Mouse (Mus musculus): ENCODE measurements around the gene Sox6. TPM values are rescaled to one million over a fixed set of nuclear protein-coding genes. Genes with fewer than 3 reads are reported as not detected.

The Sox6 gene
- total and polyA plus RNA-seq, 3 experiments = 0.09 to 1.3 (median 0.90) TPM

DNA sequence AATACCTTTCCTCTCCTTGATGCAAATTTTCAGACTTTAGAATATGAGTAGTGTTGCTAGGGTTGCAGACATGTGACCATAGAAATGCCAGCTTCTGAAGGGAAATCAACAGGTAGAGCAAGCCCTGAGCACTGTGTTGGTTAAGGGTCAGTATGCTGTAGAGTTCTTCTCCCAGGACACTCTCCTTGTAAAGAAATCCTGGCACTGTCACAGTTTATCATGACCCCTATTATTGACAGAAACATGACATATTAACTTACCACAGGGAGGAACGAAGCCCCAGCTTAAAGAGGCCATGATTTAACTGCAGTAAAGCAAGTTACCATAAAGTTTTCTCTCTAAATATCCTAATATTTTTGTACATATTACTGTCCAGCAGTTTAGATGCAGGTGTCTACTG lies 462.2 kb downstream of the Sox6 start:
- Histone ChIP-seq H3K4me1 (ENCODE audit: control insufficient read depth in 1 of 2, insufficient read depth in 2 of 2) (no peaks in the 10 kb centered on the region), H3K4me2 (ENCODE audit: insufficient read depth, low read depth, poor library complexity, severe bottlenecking) (no peak overlapping the region), H3K27ac (ENCODE audit: insufficient read depth, low read depth) (no peak overlapping the region), H3K36me3 (replicated peaks in 1 of 2; ENCODE audit: control insufficient read depth in 1 of 2, insufficient read depth in 1 of 2, low read length in 1 of 2) (no peaks in the 10 kb centered on the region), H3K9ac (ENCODE audit: insufficient read depth, low read depth) (no peak overlapping the region), H3K4me3 (replicated peaks in 1 of 3; ENCODE audit: low read depth in 2 of 3, low read length in 2 of 3, poor library complexity in 1 of 3) (no peak overlapping the region), H3K9me3 (replicated peaks; ENCODE audit: low read length) (no peaks in the 10 kb centered on the region), H3K79me2 (replicated peaks; ENCODE audit: control insufficient read depth, extremely low read depth, insufficient read depth, poor library complexity, severe bottlenecking) (no peaks in the 10 kb centered on the region), H3K27me3 (replicated peaks) (no peaks in the 10 kb centered on the region)
- DNase-seq (ENCODE audit: extremely low read depth) = no peak
- dilution Hi-C loops (cut with MboI; ENCODE audit: extremely low pct_ligation_motif_present, extremely low pct_unique_long_range_greater_than_20kb, low sequenced_read_pairs) (no loop called here), in situ Hi-C loops (cut with MboI; ENCODE audit: low pct_ligation_motif_present, low pct_unique_long_range_greater_than_20kb, low sequenced_read_pairs) (no loop called here)
- TF ChIP-seq IRF4 (IDR thresholded peaks at IDR 0.05; ENCODE audit: low read depth, low read length) = no peak
- no peak for TF ChIP-seq SMC3 (IDR thresholded peaks at IDR 0.05; ENCODE audit: low read depth, low read length)
- TF ChIP-seq CTCF (conservative IDR thresholded peaks at IDR 0.05 in 1 of 2, IDR thresholded peaks at IDR 0.05 in 1 of 2; ENCODE audit: low read depth in 2 of 2, low read length in 2 of 2) = no peak
- no peak for TF ChIP-seq ELF1 (IDR thresholded peaks at IDR 0.05; ENCODE audit: low read depth, low read length)
- TF ChIP-seq NRF1 (IDR thresholded peaks at IDR 0.05; ENCODE audit: low read depth, low read length) = no peak
- no peak for TF ChIP-seq NELFE (IDR thresholded peaks at IDR 0.05; ENCODE audit: low read depth, low read length)
- TF ChIP-seq MEF2A (IDR thresholded peaks at IDR 0.05; ENCODE audit: borderline replicate concordance, low read depth, low read length) = no peak
- no peak for TF ChIP-seq CHD2 (IDR thresholded peaks at IDR 0.05; ENCODE audit: low read length)
- TF ChIP-seq E2F4 (IDR thresholded peaks at IDR 0.05; ENCODE audit: insufficient replicate concordance, low read depth, low read length) = no peak
- no peak for TF ChIP-seq POLR2A (IDR thresholded peaks at IDR 0.05; ENCODE audit: low read depth, low read length)

DNA sequence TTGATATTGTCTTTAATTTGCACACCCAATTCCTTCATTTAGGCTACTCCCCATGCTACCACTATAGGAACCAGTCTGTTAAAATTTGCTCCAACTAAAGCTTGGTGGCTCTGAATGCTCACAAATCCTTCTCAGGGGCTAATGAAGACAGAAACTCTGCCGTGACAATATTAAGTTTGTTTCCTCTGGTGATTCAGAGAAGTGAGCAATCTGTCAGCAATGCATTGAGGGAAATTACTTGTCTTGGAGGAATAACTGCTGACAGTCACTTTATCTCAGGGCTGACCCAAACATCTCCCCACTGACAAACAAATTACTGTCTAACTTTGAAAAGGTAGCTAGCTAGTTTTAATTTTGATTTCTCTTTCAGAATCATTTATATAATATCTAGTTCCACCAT lies 463.8 kb downstream of the Sox6 start:
- Histone ChIP-seq H3K9ac (ENCODE audit: insufficient read depth, low read depth) (no peak overlapping the region), H3K27me3 (replicated peaks) (no peaks in the 10 kb centered on the region), H3K4me3 (replicated peaks in 1 of 3; ENCODE audit: low read depth in 2 of 3, low read length in 2 of 3, poor library complexity in 1 of 3) (no peak overlapping the region), H3K4me2 (ENCODE audit: insufficient read depth, low read depth, poor library complexity, severe bottlenecking) (no peak overlapping the region), H3K9me3 (replicated peaks; ENCODE audit: low read length) (no peaks in the 10 kb centered on the region), H3K4me1 (ENCODE audit: control insufficient read depth in 1 of 2, insufficient read depth in 2 of 2) (no peaks in the 10 kb centered on the region), H3K36me3 (replicated peaks in 1 of 2; ENCODE audit: control insufficient read depth in 1 of 2, insufficient read depth in 1 of 2, low read length in 1 of 2) (no peaks in the 10 kb centered on the region), H3K79me2 (replicated peaks; ENCODE audit: control insufficient read depth, extremely low read depth, insufficient read depth, poor library complexity, severe bottlenecking) (no peaks in the 10 kb centered on the region), H3K27ac (ENCODE audit: insufficient read depth, low read depth) (no peak overlapping the region)
- DNase-seq (ENCODE audit: extremely low read depth) = no peak
- in situ Hi-C loops (cut with MboI; ENCODE audit: low pct_ligation_motif_present, low pct_unique_long_range_greater_than_20kb, low sequenced_read_pairs) (no loop called here), dilution Hi-C loops (cut with MboI; ENCODE audit: extremely low pct_ligation_motif_present, extremely low pct_unique_long_range_greater_than_20kb, low sequenced_read_pairs) (no loop called here)
- TF ChIP-seq E2F4 (IDR thresholded peaks at IDR 0.05; ENCODE audit: insufficient replicate concordance, low read depth, low read length) (no peak), EP300 (IDR thresholded peaks at IDR 0.05; ENCODE audit: low read length) (no peak), ZNF384 (IDR thresholded peaks at IDR 0.05; ENCODE audit: low read depth, low read length) (no peak), MAFK (IDR thresholded peaks at IDR 0.05; ENCODE audit: insufficient replicate concordance, low read length) (no peak), MEF2A (IDR thresholded peaks at IDR 0.05; ENCODE audit: borderline replicate concordance, low read depth, low read length) (no peak), UBTF (IDR thresholded peaks at IDR 0.05; ENCODE audit: low read depth, low read length) (no peak), BHLHE40 (IDR thresholded peaks at IDR 0.05; ENCODE audit: low read depth, low read length) (no peak), SIN3A (IDR thresholded peaks at IDR 0.05; ENCODE audit: low read length) (no peak)
